Mouse (Mus musculus) ES-Bruce4 (cell line): Measurements from ENCODE around the gene Clns1a.

ENCODE experiments used
- CTCF ChIP-seq: IDR thresholded peaks from one replicate; pipeline ENCODE4 v1.8.1; 2011; ENCODE audit warnings: low read depth, low read length
- POLR2A ChIP-seq: IDR thresholded peaks from one replicate; pipeline ENCODE4 v1.8.1; 2011; ENCODE audit warnings: low read length; ENCODE audit not compliant: insufficient read depth

DNA sequence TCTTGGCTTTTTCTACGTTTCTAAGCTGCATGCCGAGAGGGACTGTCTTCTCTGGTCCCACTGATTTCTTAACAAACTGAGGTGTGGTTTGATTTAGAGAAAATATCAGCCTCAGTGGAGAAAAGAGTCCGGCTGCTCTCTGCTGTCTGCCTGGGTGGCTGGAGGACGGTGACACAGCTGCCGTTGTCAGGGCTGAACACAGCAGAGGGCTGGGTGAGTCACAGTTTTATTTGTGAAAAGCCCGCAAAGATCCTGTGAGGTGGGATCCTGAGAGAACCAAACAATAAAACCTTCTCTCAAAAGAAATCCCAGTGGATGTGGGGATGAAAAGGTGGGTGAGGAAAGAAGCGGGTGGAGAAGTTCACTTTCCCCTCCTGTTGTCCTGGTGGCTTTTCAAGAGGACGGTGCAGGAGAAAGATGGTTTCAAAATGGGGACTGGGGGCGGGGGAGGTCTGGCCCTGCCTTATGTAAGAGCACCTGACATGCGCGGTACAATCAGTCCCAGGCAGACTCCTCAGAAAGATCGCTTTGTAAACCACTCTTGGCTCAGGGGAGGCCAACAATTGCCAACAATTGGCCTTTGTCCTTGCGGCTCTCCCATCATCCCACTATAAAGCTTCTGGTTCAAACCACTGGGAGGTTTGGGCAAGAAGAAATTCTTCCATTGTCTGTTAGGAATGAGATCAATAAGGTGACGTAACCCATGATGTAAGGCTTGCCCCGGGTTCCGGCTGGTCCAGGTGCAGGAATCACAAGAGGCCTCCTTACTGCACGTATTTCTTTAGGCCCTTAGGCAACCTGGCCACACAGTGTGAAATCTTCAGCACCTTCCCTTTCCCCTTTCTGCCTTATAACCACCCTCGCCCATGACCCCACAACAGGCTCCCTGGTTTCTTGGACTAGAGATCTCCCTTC is 60.8 kb downstream of the Clns1a start:
- TF ChIP-seq CTCF (no peak), POLR2A (no peak)
